Mouse (Mus musculus) cerebellum, adult 8-10 months (tissue): Measurements from ENCODE around the gene Insc.

ENCODE experiments used
- DNase-seq: peaks from one replicate; pipeline ENCODE4 v3.0.0; 2022

The Insc gene

DNA sequence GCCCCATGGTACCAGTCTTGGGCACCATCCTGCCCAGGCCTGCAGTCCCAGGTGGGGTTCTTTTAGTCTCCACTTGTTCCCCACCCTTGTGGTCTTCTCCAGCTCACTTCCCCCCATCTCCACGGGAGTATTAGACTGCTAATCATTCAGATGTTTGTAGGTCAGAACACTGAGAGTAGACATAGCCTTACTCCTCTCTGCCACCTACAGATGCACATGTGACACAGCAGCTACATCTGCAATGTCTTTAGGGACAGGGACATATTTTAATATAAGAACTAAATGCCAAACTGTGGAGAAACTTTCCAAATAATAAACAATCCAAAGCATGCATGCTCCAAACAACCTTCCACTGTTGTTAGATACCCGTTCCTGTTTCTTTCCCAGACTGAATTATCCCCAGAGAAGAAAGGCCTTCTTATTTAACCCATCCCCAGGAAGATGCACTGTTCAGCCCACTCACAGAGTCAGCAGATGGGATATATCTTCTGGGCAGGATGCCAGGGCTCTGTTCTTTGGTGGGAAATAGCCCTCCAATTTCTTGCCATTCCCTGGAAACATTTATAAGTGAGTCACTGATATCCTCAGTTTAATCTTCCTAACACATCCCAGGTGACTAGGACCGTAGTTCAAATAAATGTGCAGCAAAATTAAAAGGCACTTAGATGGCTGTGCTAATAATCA, 88.9 kb downstream of the Insc start:
- no peak for DNase-seq

DNA sequence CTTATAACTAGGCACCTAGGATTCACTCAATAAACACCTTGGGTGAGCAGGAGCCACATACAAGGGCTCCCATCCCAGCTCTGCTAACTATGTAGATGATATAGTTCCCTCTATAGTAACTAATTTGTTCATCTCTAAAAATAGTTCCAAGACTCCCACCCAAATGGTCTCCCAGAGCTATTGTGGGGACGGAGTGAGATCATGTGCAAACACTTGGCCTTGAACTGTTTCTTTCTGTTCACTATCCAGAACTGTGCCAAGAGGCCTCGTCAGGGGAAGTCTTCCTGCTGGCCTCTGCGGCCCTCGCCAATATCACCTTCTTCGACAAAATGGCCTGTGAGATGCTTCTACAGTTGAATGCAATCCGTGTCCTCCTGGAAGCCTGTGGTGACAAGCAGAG, 91.0 kb downstream of the Insc start:
- no peak for DNase-seq

DNA sequence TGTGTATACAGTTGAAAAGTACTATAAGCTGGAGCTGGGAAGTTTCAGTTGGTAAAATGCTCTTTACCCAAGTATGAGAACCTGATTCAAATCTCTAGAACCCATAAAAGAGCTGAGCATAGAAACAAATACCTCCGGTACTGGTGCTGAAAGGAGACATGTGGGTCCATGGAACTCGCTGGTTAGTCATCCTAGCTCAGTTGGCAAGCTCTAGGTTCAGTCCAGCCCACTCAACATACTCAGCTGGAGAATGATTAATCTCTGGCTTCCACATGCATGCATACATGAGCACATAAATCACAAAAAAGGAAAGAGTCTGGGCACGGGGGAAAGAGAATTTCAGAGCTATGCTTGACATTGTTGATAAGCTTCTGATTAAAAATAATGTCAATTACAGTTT, 93.8 kb downstream of the Insc start:
- DNase-seq, result no peak

DNA sequence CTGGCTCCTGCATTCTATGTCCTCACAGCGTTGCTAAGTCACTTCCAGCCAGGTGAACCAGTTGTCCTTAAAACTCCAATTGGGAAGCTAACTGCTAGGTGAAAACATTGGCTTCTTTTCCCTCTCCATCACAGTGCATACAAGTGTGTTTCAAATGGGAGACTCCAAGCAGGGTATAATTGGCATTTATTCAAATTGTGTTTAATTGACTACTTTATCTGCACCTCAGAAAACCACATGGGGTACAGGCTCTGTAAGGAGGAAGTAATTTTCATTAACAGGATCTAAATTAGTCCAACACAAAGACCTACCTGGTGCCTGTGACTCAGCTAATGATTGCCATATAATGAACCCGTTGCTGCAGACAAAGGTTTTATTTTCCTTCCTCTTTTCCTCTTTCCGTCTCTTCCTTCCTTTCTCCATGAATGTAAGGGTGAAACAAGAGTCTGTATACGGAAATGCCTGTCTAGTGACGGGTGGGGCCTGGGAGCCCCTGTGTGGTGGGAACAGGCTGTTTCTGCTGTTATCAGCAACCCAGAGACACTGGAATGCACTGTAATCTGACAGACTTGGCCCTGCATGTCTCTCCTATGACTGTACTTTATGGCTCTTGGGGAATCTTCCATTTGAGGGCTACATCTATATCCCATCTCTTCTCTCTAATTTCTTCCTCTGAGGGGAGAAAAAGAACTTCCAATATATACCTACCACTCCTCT, 96.7 kb downstream of the Insc start:
- DNase-seq, result no peak

DNA sequence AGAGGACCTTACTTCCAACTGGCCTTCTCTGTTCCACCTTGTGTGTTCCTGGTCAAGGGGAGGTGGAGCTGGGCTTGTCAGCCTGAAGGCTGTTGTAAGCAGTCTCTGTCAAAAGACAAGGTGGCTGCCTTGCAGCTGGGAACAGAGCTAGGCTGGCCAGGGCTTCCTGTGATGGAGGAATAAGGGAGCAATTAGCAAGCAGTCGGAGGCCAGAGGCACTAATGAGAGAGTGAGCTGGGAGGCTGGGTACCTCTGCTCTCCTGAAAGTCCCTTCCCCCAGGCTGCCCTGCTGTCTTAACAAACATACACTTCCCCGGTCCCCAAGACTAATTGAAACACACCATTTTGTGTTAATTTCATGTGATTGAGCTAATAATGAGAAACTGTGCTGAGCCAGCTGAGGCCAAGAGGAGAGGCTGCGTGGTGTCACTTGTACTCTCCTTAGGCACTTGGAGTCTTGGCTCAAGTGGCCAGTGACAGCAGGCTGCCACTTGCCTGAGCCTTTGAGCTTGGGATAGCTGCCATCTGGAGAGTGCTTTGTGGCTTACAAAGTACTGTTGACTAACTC, 99.2 kb downstream of the Insc start:
- DNase-seq, result peak; percentile 4

DNA sequence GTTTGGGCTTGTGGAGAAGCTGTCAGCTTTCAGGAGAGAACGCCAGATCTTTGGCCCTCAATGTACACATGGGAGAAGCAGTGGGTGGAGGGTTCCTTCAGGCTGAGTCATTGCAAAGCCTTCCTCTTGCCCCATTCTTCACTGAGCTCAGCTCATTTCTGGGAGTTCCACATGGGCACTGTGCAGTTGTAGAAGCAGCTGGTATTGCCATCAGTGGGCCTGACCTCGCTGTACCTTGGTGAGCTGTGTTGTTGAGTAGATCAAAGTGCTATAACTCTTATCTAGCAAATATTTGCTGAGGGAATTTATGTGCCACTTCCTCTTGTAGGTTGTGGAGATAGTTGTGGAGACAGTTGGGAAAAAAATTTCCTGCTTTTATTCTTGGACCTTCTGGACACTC, 103.7 kb downstream of the Insc start:
- DNase-seq, result no peak

DNA sequence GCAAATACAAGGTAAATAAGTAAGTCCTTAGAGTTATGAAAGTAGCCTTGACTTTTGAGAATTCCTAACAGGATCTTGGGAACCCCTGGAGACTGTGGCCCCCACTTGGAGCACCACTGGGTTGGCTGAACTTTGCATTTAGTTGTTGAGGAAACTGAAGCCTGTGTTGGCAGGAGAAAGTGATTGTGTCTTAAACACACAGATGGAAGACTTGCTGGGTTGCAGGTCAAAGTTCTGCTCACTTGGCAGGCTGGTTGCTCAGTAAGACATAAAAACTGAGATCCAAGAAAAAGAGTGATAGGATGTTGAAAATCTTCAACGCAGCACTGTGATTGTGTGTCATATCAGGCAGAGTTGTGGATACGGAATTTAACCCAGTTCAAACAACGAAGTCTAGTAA, 108.9 kb downstream of the Insc start:
- DNase-seq, result no peak

DNA sequence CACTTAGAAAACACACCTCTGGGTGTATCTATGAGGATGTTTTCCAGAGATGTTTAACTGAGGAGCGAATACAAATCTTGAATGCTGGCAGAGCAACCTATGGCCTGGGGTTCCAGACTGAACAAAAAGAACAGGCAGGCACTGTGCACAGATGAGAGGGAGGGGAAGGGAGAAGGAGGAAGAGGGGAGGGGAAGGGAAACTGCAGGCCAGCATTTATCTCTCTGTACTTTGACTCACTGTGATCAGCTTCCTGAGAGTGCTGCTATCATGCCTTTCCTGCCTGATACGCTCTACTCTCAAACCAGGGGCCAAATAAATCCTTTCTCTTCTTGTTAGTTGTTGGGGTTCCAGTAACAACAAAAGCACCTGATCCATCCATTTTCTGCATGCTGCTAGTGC, 110.7 kb downstream of the Insc start:
- DNase-seq, result no peak

DNA sequence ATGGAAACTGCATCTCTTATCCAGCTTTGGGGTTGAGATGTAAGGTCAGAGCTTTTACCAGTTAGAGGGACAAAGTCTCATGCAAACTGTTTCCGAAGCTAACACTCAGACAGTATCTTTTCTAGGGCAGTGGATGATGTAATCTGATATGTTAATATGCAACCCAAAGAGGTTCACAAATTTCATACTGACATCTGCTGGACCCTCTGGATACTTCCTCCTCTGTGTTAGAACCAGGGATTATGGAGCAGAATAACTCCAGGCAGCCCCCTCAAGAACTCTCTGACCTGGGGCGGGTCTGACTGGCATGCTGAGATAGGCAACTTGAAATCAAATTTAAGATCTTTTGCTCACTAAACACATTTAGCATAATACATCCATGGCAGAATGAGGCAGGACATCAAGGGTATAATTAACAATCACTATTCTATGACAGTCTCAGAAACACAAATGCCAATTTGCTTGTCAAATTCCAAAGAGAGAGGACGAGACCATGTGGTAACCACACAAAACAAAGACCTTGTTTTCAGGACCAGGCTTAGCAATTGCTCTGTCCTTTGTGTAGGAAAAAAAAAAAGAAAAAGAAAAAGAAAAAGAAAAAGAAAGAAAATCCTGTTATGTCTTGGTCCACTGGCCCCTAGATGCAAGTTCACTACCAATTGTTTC, 117.5 kb downstream of the Insc start:
- DNase-seq, result no peak

DNA sequence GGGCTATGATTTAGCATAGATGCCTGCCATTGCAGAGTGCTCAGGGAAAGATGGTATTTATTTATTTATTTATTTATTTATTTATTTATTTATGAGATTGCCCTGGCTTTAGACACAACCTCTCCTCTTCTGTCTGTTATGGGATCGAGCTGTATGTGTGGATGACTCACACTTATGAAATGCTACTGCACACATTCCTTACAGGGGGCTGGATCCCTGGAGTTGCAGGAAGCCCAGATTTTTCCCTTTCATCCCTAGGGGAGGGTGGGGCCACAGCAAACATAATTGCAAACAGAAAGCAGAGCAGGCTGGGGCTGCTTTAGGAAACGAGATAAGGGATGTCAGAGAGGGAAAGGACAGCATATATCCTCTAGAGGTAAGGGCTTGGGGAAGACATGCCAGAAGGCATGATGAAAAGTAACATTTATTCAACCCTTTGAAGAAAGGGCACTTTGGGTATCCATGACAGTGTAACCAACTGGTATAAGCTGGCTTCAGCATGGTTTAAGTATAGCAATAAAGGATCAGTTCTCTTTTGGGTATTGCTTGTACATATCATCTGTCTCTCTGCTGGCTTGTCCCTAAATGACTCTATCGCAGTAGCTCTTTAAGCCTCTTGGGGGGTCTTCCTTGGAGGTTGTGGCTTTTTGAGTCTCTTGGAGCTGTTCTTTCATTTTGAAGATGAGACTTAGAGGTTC, 130.0 kb downstream of the Insc start:
- no peak for DNase-seq

DNA sequence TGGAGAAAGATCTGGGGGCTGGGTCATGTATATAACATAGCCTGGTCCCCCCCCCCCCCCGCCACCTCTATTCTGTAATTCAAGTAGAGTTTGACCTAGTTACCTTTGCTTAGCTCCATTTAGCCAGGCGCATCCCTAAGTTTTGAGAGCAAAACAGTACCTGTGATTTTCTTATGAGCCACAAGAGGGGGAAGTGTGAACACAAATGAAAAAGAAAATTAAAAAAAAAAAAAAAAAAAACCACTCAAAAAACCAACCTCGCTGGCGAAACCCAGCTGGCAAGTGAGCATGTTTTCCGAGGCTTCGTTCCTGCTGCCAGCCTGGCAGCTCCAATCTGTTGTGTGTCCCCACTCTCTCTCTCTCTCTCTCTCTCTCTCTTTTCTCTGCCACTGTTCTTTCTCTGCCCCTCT, 130.5 kb downstream of the Insc start:
- DNase-seq, result no peak

DNA sequence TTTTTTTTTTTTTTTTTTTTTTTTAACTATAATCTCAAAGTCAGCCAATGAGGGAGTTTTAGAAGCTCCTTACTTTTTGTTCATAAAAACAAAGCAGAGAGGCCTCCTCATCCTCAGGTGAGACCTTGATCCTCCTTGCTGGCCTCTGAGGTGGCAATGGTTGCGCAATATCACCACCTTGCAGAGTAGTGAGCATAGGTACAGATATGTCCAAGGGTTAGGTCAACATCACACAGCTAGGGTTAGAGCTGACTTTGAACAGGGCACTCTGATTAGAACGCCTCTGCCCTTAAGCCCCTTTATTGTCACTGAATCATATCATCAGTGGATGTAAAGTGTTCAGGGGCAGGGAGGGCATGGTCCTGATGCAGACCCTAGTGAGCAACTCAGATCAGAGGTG, 131.1 kb downstream of the Insc start:
- no peak for DNase-seq

DNA sequence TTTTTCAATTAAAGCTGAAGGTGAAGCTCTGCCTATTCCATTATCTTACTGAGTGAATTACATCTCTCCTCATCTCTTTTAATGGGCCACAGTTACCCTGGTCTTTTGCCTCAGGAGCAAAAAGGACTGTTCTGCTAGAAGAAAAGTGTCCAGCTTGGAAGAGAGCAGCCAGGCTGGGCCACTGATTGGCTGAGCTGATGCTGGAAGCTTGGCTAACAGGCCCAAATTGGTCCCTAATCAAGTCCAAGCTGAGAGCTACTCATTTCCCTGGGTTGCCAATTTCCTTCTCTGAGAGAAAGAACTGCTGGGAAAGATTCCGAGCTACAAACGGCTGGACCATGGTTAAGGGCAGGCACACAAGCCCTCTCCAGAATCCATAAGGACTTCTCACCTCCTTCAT, 140.1 kb downstream of the Insc start:
- no peak for DNase-seq

DNA sequence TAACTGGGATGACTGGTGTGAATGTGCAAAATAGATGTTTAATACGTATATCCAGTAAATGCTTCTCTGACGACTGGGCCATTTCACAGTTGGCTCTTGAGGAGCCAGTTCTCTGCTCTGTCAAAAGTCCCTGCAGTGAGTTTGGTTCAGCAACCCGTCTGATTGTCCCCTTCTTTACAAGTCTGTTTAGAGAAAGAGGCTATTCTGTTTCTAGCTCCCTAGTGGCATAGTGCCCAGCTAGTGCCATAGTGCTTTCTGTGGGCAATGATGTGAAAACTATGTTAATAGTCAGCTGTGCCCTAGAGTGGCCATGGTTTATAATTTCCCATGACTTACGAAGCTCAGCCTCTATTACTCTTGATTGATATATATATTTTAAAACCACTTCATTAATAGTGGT, 143.4 kb downstream of the Insc start:
- no peak for DNase-seq

DNA sequence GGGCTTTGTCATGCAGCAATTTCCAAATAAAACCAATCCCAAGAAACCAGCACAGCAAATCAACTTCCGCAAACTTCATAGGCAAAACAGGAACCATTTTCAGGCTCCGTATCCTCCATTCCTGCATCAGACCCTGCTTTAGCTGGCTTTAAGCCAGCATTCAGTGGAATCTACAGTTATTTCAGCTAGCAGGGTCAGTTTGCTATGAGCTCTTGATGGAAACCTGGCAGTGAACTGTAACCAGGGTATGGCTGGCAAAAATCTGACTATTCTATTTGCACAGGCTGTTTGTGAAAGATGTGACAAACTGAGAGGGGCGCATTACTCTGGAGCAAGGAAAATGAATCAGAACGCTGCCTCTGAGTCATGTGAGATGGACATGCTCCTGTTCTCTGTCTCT, 146.7 kb downstream of the Insc start:
- DNase-seq, result no peak

DNA sequence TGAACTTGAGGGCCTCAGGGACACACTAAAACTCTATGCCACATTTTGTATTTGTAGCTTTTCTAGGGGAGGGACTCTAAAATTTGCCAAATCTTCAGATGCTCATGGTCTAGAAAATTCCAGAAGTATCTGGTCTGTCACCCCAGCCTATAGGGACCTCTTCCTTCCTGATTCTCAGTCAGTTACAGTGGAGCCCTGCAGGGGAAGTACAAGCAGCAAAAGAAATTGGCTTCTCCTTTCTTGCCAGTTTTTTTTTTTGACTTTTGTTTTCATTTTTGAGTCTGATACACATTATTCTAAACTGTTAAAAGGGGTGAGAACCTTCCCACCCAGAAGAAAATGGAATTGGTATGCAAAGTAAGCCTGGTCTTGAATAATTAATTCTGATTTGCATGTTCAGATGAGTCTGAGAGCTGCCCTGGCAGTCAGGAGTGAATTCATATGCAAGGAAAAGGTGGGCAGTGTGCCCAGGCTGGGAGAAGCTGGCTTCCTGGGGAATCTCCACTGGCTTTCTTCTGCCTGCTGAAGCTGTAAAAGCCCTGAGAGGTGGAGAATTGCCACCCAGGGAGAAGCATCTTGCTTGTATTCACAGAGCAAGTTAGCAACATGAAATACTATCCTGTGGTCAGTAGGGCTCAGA, 149.2 kb downstream of the Insc start:
- DNase-seq, result peak; percentile 5

DNA sequence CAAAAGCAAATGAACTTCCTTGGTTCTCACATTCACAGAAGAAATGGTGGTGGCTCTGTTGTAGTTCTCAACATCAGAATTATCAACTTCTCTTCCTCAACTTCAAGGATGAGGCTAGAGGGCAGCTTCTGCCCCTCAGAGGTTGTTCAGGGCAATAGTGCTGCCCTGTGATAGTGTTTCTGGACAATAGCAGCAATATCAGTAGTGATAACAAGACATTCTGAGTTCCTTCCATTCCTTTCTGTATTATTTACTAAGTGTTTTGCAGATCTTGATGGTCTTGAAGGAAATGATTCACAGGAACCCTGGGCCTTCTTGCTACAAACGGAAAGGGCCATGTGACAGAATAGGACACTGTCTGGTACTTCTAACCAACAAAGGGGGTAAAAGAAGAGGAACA, 150.4 kb downstream of the Insc start:
- no peak for DNase-seq

DNA sequence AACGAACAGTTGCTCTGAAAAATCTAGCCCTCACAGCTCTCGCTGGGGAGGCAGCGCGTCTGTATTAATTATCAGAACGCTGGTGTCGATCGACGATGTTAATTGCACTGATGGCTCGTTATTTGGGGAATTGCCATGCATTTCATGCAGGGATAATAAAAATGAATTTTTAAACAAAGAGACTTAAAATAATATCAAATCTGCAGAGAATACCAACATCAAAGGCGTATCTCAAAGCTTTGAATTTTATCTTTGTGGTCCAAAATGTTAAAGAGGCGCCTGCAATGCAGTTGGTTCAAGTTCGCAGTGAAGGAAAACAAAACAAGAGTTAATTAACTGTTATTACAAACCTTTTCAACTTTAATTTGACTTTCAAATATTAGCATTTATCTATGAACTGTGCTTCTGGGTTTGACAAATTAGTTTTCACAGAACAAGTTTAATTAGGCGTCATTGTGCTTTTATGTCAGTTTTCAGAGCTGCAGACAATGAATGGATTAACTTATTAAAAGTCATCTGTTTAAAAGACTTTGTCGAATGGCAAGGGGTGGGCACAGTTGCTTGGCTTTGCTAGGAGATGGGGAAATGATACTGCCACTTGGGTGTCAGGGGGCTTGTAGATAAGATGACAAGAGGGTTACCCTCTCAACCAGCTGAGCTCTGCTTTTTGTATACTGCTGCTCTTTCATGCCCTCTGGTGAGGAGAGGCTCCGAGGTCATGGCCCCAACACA, 153.6 kb downstream of the Insc start:
- no peak for DNase-seq
